Mouse (Mus musculus): Measurements from ENCODE around the gene Socs3.

DNA sequence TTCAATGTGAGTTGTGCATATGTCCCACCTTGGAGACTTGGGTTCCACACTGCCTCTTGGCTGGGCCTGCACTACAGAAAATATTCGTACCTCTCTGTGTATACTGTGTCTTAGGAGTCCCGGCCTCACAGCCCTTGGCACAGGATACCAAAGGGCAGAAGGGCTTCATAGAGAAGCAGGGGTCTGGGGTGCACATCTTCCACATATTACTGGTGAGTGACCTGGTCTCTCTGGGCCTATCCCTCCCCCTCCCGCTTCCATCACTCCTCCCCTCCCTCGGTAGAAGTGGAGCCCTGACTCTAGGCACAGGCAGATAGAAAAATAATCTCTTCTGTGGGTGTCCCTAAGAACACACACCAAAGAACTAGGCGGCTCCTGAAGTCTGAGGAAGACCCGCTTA lies 38.3 kb downstream of the Socs3 start:
- TF ChIP-seq POLR2A (IDR thresholded peaks at IDR 0.05; ENCODE audit: borderline replicate concordance, control insufficient read depth, low read depth, low read length) = no peak
- TF ChIP-seq CTCF (IDR thresholded peaks at IDR 0.05; ENCODE audit: control insufficient read depth, insufficient read depth, low read length) = no peak

Data from bone marrow, adult 2 months (tissue).